Mouse (Mus musculus): ENCODE measurements around the gene Ext2. TPM values are rescaled to one million over a fixed set of nuclear protein-coding genes. Genes with fewer than 3 reads are reported as not detected.

Gene Ext2
- total and polyA plus RNA-seq, 2 experiments from 2014 or later: 34.9 to 70.3 TPM

DNA sequence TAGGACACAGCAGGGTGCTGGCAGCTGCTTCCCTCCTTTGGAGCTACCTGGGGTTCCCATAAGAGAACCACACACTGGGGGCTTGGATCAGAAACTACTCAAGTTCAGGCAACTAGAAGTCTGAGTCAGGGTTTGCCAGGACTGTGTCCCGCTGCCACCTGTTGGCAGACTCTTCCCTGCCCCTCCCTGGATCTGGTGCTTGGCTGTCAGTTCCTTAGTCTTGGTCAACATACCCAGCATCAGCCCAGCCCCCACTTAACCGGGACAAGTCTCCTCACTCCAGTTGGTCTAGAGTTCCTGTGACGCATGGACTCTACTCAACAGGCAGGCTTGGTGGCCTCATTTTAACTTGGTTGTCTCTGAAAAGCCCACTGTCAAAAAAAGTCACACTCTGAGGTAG is 112.7 kb downstream of the Ext2 start:
- Histone ChIP-seq H3K36me3 (ENCODE audit: insufficient read depth, low read length) (0 out of 2 replicates have a peak, but pooled peaks cover 6% of the 10 kb centered on the region), H3K9ac (replicated peaks; ENCODE audit: low read length) (no peak overlapping the region), H3K4me3 (ENCODE audit: low read length) (no peak overlapping the region), H3K4me2 (ENCODE audit: low read depth, low read length) (no peak overlapping the region), H3K27me3 (ENCODE audit: insufficient read depth, low read length) (no peaks in the 10 kb centered on the region), H3K9me3 (ENCODE audit: low read length) (no peaks in the 10 kb centered on the region), H3K4me1 (ENCODE audit: insufficient read depth, low read length) (no peaks in the 10 kb centered on the region), H3K27ac (no peak overlapping the region)
- 74% methylated on average over 3 of the region's 3 CpGs for WGBS
- DNase-seq (ENCODE audit: low spot score) (no peak), ATAC-seq (no peak)
- no peak for TF ChIP-seq CTCF (IDR thresholded peaks at IDR 0.05; ENCODE audit: low read depth)

GRCm38 (mm10) chr2:93709241-93709640 is 113.1 kb downstream of the Ext2 start:
- ATAC-seq: no peak
- Histone ChIP-seq H3K27me3 (ENCODE audit: insufficient read depth, low read length) (no peaks in the 10 kb centered on the region), H3K9ac (replicated peaks; ENCODE audit: low read length) (no peak overlapping the region), H3K36me3 (ENCODE audit: insufficient read depth, low read length) (0 out of 2 replicates have a peak, but pooled peaks cover 1% of the 10 kb centered on the region), H3K4me1 (ENCODE audit: insufficient read depth, low read length) (no peaks in the 10 kb centered on the region), H3K4me3 (ENCODE audit: low read length) (no peak overlapping the region), H3K4me2 (ENCODE audit: low read depth, low read length) (no peak overlapping the region), H3K27ac (no peak overlapping the region), H3K9me3 (ENCODE audit: low read length) (no peaks in the 10 kb centered on the region)
- TF ChIP-seq CTCF (IDR thresholded peaks at IDR 0.05; ENCODE audit: low read depth): no peak
- DNase-seq (ENCODE audit: low spot score): no peak
- WGBS: 97% methylated on average over 6 of the region's 6 CpGs

GRCm38 (mm10) chr2:93706825-93707224 is 115.5 kb downstream of the Ext2 start:
- no peak overlapping the region for H3K4me2 ChIP-seq (ENCODE audit: low read depth, low read length)
- WGBS: 87% methylated on average over 3 of the region's 3 CpGs
- no peak overlapping the region for H3K9ac ChIP-seq (replicated peaks; ENCODE audit: low read length)
- H3K4me1 ChIP-seq (ENCODE audit: insufficient read depth, low read length): no peaks in the 10 kb centered on the region
- ATAC-seq (no peak), DNase-seq (ENCODE audit: low spot score) (no peak)
- H3K36me3 ChIP-seq (ENCODE audit: insufficient read depth, low read length): no peaks in the 10 kb centered on the region
- no peak overlapping the region for H3K27ac ChIP-seq
- H3K27me3 ChIP-seq (ENCODE audit: insufficient read depth, low read length): no peaks in the 10 kb centered on the region
- TF ChIP-seq CTCF (IDR thresholded peaks at IDR 0.05; ENCODE audit: low read depth): no peak
- H3K9me3 ChIP-seq (ENCODE audit: low read length): no peaks in the 10 kb centered on the region
- H3K4me3 ChIP-seq (ENCODE audit: low read length): no peak overlapping the region

DNA sequence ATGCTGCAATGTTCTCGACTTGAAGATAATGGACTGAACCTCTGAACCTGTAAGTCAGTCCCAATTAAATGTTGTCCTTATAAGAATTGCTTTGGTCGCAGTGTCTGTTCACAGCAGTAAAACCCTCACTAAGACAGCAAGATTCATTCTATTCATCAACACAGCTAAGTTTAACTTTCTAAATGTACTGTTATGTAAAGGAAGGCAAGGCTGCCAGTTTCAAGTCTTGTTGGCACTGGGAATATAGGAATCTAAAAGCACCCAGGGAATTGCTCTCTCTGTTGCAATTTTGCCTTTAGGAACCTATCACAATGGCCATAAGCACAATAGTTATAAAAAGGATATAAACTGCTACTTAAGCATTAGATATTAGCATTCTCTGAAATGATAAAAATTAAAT is 116.0 kb downstream of the Ext2 start:
- 82% methylated on average over 2 of the region's 2 CpGs for WGBS
- H3K4me1 ChIP-seq (ENCODE audit: insufficient read depth, low read length): no peaks in the 10 kb centered on the region
- H3K27me3 ChIP-seq (ENCODE audit: insufficient read depth, low read length): no peaks in the 10 kb centered on the region
- no peak overlapping the region for H3K27ac ChIP-seq
- no peak overlapping the region for H3K9ac ChIP-seq (replicated peaks; ENCODE audit: low read length)
- ATAC-seq (no peak), DNase-seq (ENCODE audit: low spot score) (no peak)
- H3K36me3 ChIP-seq (ENCODE audit: insufficient read depth, low read length): no peaks in the 10 kb centered on the region
- TF ChIP-seq CTCF (IDR thresholded peaks at IDR 0.05; ENCODE audit: low read depth): no peak
- no peak overlapping the region for H3K4me2 ChIP-seq (ENCODE audit: low read depth, low read length)
- no peak overlapping the region for H3K4me3 ChIP-seq (ENCODE audit: low read length)
- H3K9me3 ChIP-seq (ENCODE audit: low read length): no peaks in the 10 kb centered on the region

DNA sequence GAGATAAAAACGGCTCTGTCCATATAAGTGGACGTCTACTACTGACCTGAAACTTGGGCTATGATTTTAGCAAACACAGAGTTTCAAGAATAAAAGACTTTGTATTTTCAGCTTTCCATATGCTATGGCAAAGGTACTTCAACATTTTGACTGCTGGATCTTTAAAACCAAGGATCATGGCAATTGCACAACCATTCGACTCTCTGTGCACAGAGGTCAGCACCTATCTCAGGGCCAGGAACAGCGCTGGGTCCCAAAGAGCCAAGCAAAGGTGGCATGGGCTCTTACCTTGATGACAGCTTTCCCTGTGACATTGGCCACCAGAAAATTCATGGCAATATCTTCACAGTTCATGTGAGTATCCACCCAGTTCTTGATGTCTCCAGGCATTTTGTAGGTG is 118.2 kb downstream of the Ext2 start:
- Histone ChIP-seq H3K4me2 (ENCODE audit: low read depth, low read length) (no peak overlapping the region), H3K36me3 (ENCODE audit: insufficient read depth, low read length) (no peaks in the 10 kb centered on the region), H3K27me3 (ENCODE audit: insufficient read depth, low read length) (no peaks in the 10 kb centered on the region), H3K9ac (replicated peaks; ENCODE audit: low read length) (no peak overlapping the region), H3K27ac (no peak overlapping the region), H3K4me3 (ENCODE audit: low read length) (no peak overlapping the region), H3K4me1 (ENCODE audit: insufficient read depth, low read length) (no peaks in the 10 kb centered on the region), H3K9me3 (ENCODE audit: low read length) (no peaks in the 10 kb centered on the region)
- ATAC-seq (no peak), DNase-seq (ENCODE audit: low spot score) (no peak)
- TF ChIP-seq CTCF (IDR thresholded peaks at IDR 0.05; ENCODE audit: low read depth): no peak
- 92% methylated on average over 4 of the region's 4 CpGs for WGBS

- no peak overlapping the region for H3K9ac ChIP-seq (replicated peaks; ENCODE audit: low read length)
- WGBS: 82% methylated on average over 19 of the region's 19 CpGs
- no peak for ATAC-seq
Measured at GRCm38 (mm10) chr2:93702936-93703926, 119.1 kb downstream of the Ext2 start.

DNA sequence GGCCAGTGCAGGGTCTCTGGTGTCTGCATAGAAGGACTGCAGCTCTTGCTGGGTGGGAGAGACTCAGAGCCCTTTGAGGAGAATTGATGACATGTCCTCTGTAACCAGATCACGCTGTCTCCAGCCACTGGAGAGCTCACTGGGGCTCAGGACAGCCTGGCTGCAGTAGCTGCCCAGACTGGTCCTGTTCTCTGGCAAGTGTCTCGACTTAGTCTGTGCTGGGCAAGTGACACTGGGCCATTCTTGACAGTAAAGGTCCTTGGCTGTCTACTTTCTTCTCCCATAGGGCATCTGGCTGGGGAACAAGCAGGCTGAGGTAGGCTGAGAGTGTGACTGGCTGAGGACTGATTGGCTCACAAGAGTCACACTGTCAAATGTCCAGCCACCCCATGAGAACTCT is 123.0 kb downstream of the Ext2 start:
- H3K36me3 ChIP-seq (ENCODE audit: insufficient read depth, low read length): peaks cover 10% of the 10 kb centered on the region; the same call in 1 of the 2 replicates
- H3K9ac ChIP-seq (replicated peaks; ENCODE audit: low read length): no peak overlapping the region
- no peak overlapping the region for H3K27ac ChIP-seq
- H3K4me2 ChIP-seq (ENCODE audit: low read depth, low read length): no peak overlapping the region
- H3K4me1 ChIP-seq (ENCODE audit: insufficient read depth, low read length): no peaks in the 10 kb centered on the region
- 79% methylated on average over 2 of the region's 2 CpGs for WGBS
- no peaks in the 10 kb centered on the region for H3K27me3 ChIP-seq (ENCODE audit: insufficient read depth, low read length)
- no peaks in the 10 kb centered on the region for H3K9me3 ChIP-seq (ENCODE audit: low read length)
- ATAC-seq (no peak), DNase-seq (ENCODE audit: low spot score) (no peak)
- no peak for TF ChIP-seq CTCF (IDR thresholded peaks at IDR 0.05; ENCODE audit: low read depth)
- no peak overlapping the region for H3K4me3 ChIP-seq (ENCODE audit: low read length)

More at GRCm38 (mm10) chr2:93702936-93703926, 119.1 kb downstream of the Ext2 start:
- H3K27me3 ChIP-seq (ENCODE audit: insufficient read depth, low read length): no peaks in the 10 kb centered on the region
- no peak overlapping the region for H3K4me3 ChIP-seq (ENCODE audit: low read length)
- H3K4me2 ChIP-seq (ENCODE audit: low read depth, low read length): no peak overlapping the region
- no peak overlapping the region for H3K27ac ChIP-seq
- no peak for TF ChIP-seq CTCF (IDR thresholded peaks at IDR 0.05; ENCODE audit: low read depth)
- no peak for DNase-seq (ENCODE audit: low spot score)
- no peaks in the 10 kb centered on the region for H3K4me1 ChIP-seq (ENCODE audit: insufficient read depth, low read length)
- H3K9me3 ChIP-seq (ENCODE audit: low read length): no peaks in the 10 kb centered on the region
- no peaks in the 10 kb centered on the region for H3K36me3 ChIP-seq (ENCODE audit: insufficient read depth, low read length)

Data from hindbrain, postnatal 0 days (tissue).